In genomic region chr4:99959308-99959707, GRCm38 (mm10) we compare ENCODE assay signal across 18 mouse cellular contexts.
"Had no signal": no experiment of that assay in that cellular context is flagged by ENCODE, and none has a peak within 500 bp of the region (broad histone marks: within the 10 kb centered on the region; RNA-seq: fewer than 3 reads in every experiment).

No protein-coding gene starts in this region.

- H3K4me2 ChIP-seq: liver, embryonic 13.5 days; midbrain, embryonic 13.5 days; neural tube, embryonic 13.5 days had no signal

- H3K27me3 ChIP-seq: liver, embryonic 13.5 days; megakaryocyte, embryonic 14.5 days; midbrain, embryonic 13.5 days; neural tube, embryonic 13.5 days had no signal

- H3K4me3 ChIP-seq: layer of hippocampus, adult 2 months; left cerebral cortex, adult 2 months; liver, embryonic 13.5 days; megakaryocyte, embryonic 14.5 days; midbrain, embryonic 10.5 days; midbrain, embryonic 13.5 days; myocyte; neural tube, embryonic 13.5 days had no signal

- H3K9ac ChIP-seq: liver, embryonic 13.5 days; midbrain, embryonic 13.5 days; neural tube, embryonic 13.5 days had no signal

- H3K9me3 ChIP-seq: liver, embryonic 13.5 days; megakaryocyte, embryonic 14.5 days; midbrain, embryonic 10.5 days; midbrain, embryonic 13.5 days; neural tube, embryonic 13.5 days had no signal

- ATAC-seq: midbrain, embryonic 13.5 days; midbrain, embryonic 16.5 days had no signal

- H3K27ac ChIP-seq: kidney, postnatal 0 days; layer of hippocampus, adult 2 months; left cerebral cortex, adult 2 months; liver, embryonic 13.5 days; midbrain, embryonic 13.5 days; neural tube, embryonic 13.5 days had no signal

- DNase-seq: kidney, adult 2 months; kidney, postnatal 25 days; layer of hippocampus, adult 9-11 months; layer of hippocampus, postnatal 36 days; liver, embryonic 13.5 days; lung, adult 2 months; thymus, adult 2 months; thymus, postnatal 14 days; thymus, postnatal 4 days had no signal

- H3K4me1 ChIP-seq: midbrain, embryonic 10.5 days; midbrain, embryonic 13.5 days; neural tube, embryonic 13.5 days had no signal
